Mouse (Mus musculus) lung, adult 2 months (tissue): ENCODE results near the gene Adh5.

Source experiments
- CTCF ChIP-seq: fragments of 200-500 bp; IDR thresholded peaks from 2 replicates; pipeline ENCODE4 v1.5.1; 2011; ENCODE audit warnings: mild to moderate bottlenecking, low read length, control low read depth; ENCODE audit not compliant: insufficient read depth
- POLR2A ChIP-seq: fragments of 200-500 bp; IDR thresholded peaks from 2 replicates; pipeline ENCODE4 v1.6.1; 2011; ENCODE audit warnings: low read depth, mild to moderate bottlenecking, control low read depth, low read length, borderline replicate concordance; ENCODE audit errors: extremely low read depth

DNA sequence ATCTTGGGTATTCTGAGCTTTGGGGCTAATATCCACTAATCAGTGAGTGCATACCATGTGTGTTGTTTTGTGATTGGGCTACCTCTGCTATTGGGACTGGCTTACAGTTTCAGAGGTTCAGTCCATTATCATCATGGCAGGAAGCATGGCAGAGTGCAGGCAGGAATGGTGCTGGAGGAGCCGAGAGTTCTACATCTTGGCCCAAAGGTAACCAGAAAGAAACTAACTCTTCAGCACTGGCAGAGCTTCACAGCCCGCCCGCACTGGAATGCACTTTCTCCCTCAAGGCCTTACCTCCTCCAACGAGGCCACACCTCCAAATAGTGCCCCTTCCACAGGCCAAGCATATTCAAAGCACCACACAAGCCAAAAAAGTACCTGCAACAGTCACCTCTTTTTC, 55.8 kb downstream of the Adh5 start:
- TF ChIP-seq CTCF: no peak
- no peak for TF ChIP-seq POLR2A
